ENCODE assay signal across 30 mouse cellular contexts in genomic region chr3:83117592-83117991, GRCm38 (mm10). TPM values are rescaled to one million over a fixed set of nuclear protein-coding genes. Genes with fewer than 3 reads are reported as not detected.
DNase-seq lines count a peak whose midpoint lies in the region; ATAC-seq and TF ChIP-seq lines count a peak whose summit lies in the region.
"Had no signal": no experiment of that assay in that cellular context is flagged by ENCODE, and none has a peak within 500 bp of the region (broad histone marks: within the 10 kb centered on the region; RNA-seq: fewer than 3 reads in every experiment).

No protein-coding gene starts in this region.

- H3K9me3 ChIP-seq in embryonic facial prominence, embryonic 13.5 days, result no peaks in the 10 kb centered on the region
- H3K9me3 ChIP-seq in embryonic facial prominence, embryonic 10.5 days, result no peaks in the 10 kb centered on the region
- H3K9me3 ChIP-seq in lung, embryonic 16.5 days (ENCODE audit: control insufficient read depth, low read length), result no peaks in the 10 kb centered on the region
- H3K9me3 ChIP-seq in limb, embryonic 14.5 days (ENCODE audit: control insufficient read depth, low read length), result no peaks in the 10 kb centered on the region
- H3K9me3 ChIP-seq: embryonic facial prominence, embryonic 12.5 days; forebrain, embryonic 13.5 days; heart, embryonic 13.5 days; hindbrain, embryonic 10.5 days; hindbrain, embryonic 15.5 days; limb, embryonic 15.5 days; liver, embryonic 13.5 days; neural tube, embryonic 13.5 days had no signal

- H3K9ac ChIP-seq in embryonic facial prominence, embryonic 13.5 days, result no peak overlapping the region
- no peak overlapping the region for H3K9ac ChIP-seq in lung, embryonic 16.5 days (ENCODE audit: low read length)
- no peak overlapping the region for H3K9ac ChIP-seq in limb, embryonic 14.5 days (ENCODE audit: low read depth, low read length, severe bottlenecking)
- H3K9ac ChIP-seq: embryonic facial prominence, embryonic 12.5 days; forebrain, embryonic 13.5 days; heart, embryonic 13.5 days; hindbrain, embryonic 15.5 days; limb, embryonic 15.5 days; liver, embryonic 13.5 days; neural tube, embryonic 13.5 days had no signal

- peaks cover 19% of the 10 kb centered on the region for H3K4me1 ChIP-seq in embryonic facial prominence, embryonic 13.5 days
- H3K4me1 ChIP-seq in embryonic facial prominence, embryonic 10.5 days, result peaks cover 3% of the 10 kb centered on the region; the same call in 1 of the 2 replicates
- no peaks in the 10 kb centered on the region for H3K4me1 ChIP-seq in lung, embryonic 16.5 days (replicated peaks; ENCODE audit: control insufficient read depth, insufficient read depth, low read length)
- H3K4me1 ChIP-seq in limb, embryonic 14.5 days (ENCODE audit: control insufficient read depth, insufficient read depth, low read length), result peaks cover 21% of the 10 kb centered on the region
- H3K4me1 ChIP-seq: heart, embryonic 13.5 days; liver, embryonic 13.5 days had no signal

- no peak for ATAC-seq in embryonic facial prominence, embryonic 13.5 days (ENCODE audit: insufficient number of reproducible peaks, insufficient read depth, low FRiP score, low TSS enrichment, low read depth)
- peak; percentile 36; the same call in 1 of the 2 replicates for ATAC-seq in lung, embryonic 16.5 days (ENCODE audit: low read depth)
- ATAC-seq in limb, embryonic 14.5 days (ENCODE audit: low FRiP score, low read depth), result no peak
- ATAC-seq: forebrain, embryonic 13.5 days; inflammation-experienced regulatory T-cells, adult 6 months; midbrain, embryonic 16.5 days had no signal

- no peaks in the 10 kb centered on the region for H3K36me3 ChIP-seq in embryonic facial prominence, embryonic 13.5 days
- no peaks in the 10 kb centered on the region for H3K36me3 ChIP-seq in embryonic facial prominence, embryonic 10.5 days (replicated peaks)
- H3K36me3 ChIP-seq in lung, embryonic 16.5 days (ENCODE audit: control insufficient read depth, insufficient read depth, low read length), result no peaks in the 10 kb centered on the region
- H3K36me3 ChIP-seq in limb, embryonic 14.5 days (ENCODE audit: control insufficient read depth, insufficient read depth, low read length), result no peaks in the 10 kb centered on the region
- H3K36me3 ChIP-seq: embryonic facial prominence, embryonic 12.5 days; heart, embryonic 13.5 days; hindbrain, embryonic 10.5 days; hindbrain, embryonic 15.5 days; limb, embryonic 15.5 days; liver, embryonic 13.5 days; neural tube, embryonic 13.5 days had no signal

- peaks cover 24% of the 10 kb centered on the region for H3K27me3 ChIP-seq in embryonic facial prominence, embryonic 13.5 days
- peaks cover 15% of the 10 kb centered on the region for H3K27me3 ChIP-seq in embryonic facial prominence, embryonic 10.5 days (replicated peaks; ENCODE audit: low read depth, poor library complexity, severe bottlenecking)
- no peaks in the 10 kb centered on the region for H3K27me3 ChIP-seq in lung, embryonic 16.5 days (ENCODE audit: control insufficient read depth, insufficient read depth, low read depth, low read length)
- no peaks in the 10 kb centered on the region for H3K27me3 ChIP-seq in limb, embryonic 14.5 days (ENCODE audit: control insufficient read depth, insufficient read depth, low read length)
- H3K27me3 ChIP-seq: embryonic facial prominence, embryonic 12.5 days; heart, embryonic 13.5 days; hindbrain, embryonic 15.5 days; limb, embryonic 15.5 days; liver, embryonic 13.5 days had no signal

- H3K4me3 ChIP-seq in embryonic facial prominence, embryonic 13.5 days, result no peak overlapping the region
- H3K4me3 ChIP-seq in embryonic facial prominence, embryonic 10.5 days, result no peak overlapping the region
- H3K4me3 ChIP-seq in lung, embryonic 16.5 days (ENCODE audit: low read length), result no peak overlapping the region
- H3K4me3 ChIP-seq in limb, embryonic 14.5 days (replicated peaks; ENCODE audit: low read length), result no peak overlapping the region
- H3K4me3 ChIP-seq: embryonic facial prominence, embryonic 12.5 days; forebrain, embryonic 13.5 days; heart, embryonic 13.5 days; hindbrain, embryonic 10.5 days; hindbrain, embryonic 15.5 days; layer of hippocampus, adult 2 months; limb, embryonic 15.5 days; liver, embryonic 13.5 days; neural tube, embryonic 13.5 days had no signal

- no peak for DNase-seq in embryonic facial prominence, embryonic 10.5 days (ENCODE audit: low spot score)
- DNase-seq in lung, postnatal 10 days, result no peak
- DNase-seq in limb, embryonic 14.5 days (ENCODE audit: low spot score), result peak; percentile 35
- no peak for DNase-seq in spleen, postnatal 10 days (ENCODE audit: low spot score in 2 of 2)
- DNase-seq in adrenal gland, postnatal 10 days, result no peak
- DNase-seq: adrenal gland, adult 8-10 months; cerebellum, adult 11 months; cerebellum, adult 9-10 months; cerebellum, postnatal 36 days; gastrocnemius, postnatal 36 days; heart, postnatal 10 days; kidney, adult 11 months; kidney, postnatal 36 days; liver, embryonic 13.5 days; lung, adult 18-20 months had no signal

- WGBS in embryonic facial prominence, embryonic 13.5 days, result 39% methylated on average over 10 of the region's 10 CpGs
- 79% methylated on average over 10 of the region's 10 CpGs for WGBS in embryonic facial prominence, embryonic 10.5 days
- 50% methylated on average over 10 of the region's 10 CpGs for WGBS in lung, embryonic 16.5 days
- 37% methylated on average over 10 of the region's 10 CpGs for WGBS in limb, embryonic 14.5 days

- 0 out of 2 replicates have a peak overlapping the region, but pooled peaks have one; percentile 22 for H3K27ac ChIP-seq in embryonic facial prominence, embryonic 13.5 days
- H3K27ac ChIP-seq in embryonic facial prominence, embryonic 10.5 days (replicated peaks), result no peak overlapping the region
- H3K27ac ChIP-seq in lung, embryonic 16.5 days (ENCODE audit: low read length), result no peak overlapping the region
- no peak overlapping the region for H3K27ac ChIP-seq in limb, embryonic 14.5 days (replicated peaks; ENCODE audit: low read depth, low read length)
- H3K27ac ChIP-seq: embryonic facial prominence, embryonic 12.5 days; forebrain, embryonic 13.5 days; heart, embryonic 13.5 days; hindbrain, embryonic 10.5 days; hindbrain, embryonic 15.5 days; layer of hippocampus, adult 2 months; limb, embryonic 15.5 days; liver, embryonic 13.5 days; neural tube, embryonic 13.5 days had no signal

- H3K4me2 ChIP-seq in embryonic facial prominence, embryonic 13.5 days, result no peak overlapping the region
- H3K4me2 ChIP-seq in lung, embryonic 16.5 days (ENCODE audit: low read depth, low read length), result no peak overlapping the region
- no peak overlapping the region for H3K4me2 ChIP-seq in limb, embryonic 14.5 days (replicated peaks; ENCODE audit: low read depth, low read length, severe bottlenecking)
- H3K4me2 ChIP-seq: embryonic facial prominence, embryonic 12.5 days; forebrain, embryonic 13.5 days; heart, embryonic 13.5 days; hindbrain, embryonic 15.5 days; limb, embryonic 15.5 days; liver, embryonic 13.5 days; midbrain, embryonic 11.5 days; neural tube, embryonic 13.5 days had no signal

- TF ChIP-seq POLR2A in limb, embryonic 14.5 days (IDR thresholded peaks at IDR 0.05; ENCODE audit: borderline replicate concordance, extremely low read depth, insufficient read depth, insufficient read length), result no peak

RNA-seq across cellular contexts. Expression of gene Dchs2, which starts 10.2 kb away (rescaled TPM):
- 0.35 and 0.51 TPM in 2 replicates for polyA plus RNA-seq in embryonic facial prominence, embryonic 13.5 days (2015; fragmentation: Nextera tagmentation; extraction: Ambion mirVana)
- polyA plus RNA-seq in embryonic facial prominence, embryonic 10.5 days (2016; fragmentation: Nextera tagmentation; extraction: Ambion mirVana), result 0.04 and 0.11 TPM in 2 replicates
- polyA plus RNA-seq in lung, embryonic 16.5 days (2015; fragmentation: Nextera tagmentation; extraction: Ambion mirVana), result 0.09 and 0.21 TPM in 2 replicates
- polyA plus RNA-seq in limb, embryonic 14.5 days (2012; rRNA removed), result 1.7 and 1.8 TPM in 2 replicates
- polyA plus RNA-seq in limb, embryonic 14.5 days (2014; fragmentation: Nextera tagmentation; extraction: Ambion mirVana), result 2.1 and 2.2 TPM in 2 replicates
- 1 to 10 TPM; 1.7 to 2.4 TPM for total RNA-seq in adrenal gland, postnatal 10 days (2021)
- total RNA-seq: megakaryocyte, adult 5-6 weeks; MEL had no signal
- polyA plus RNA-seq: inflammation-experienced regulatory T-cells, adult 6 months had no signal
